Mouse (Mus musculus): ENCODE measurements around the gene 1700001J03Rik. TPM values are rescaled to one million over a fixed set of nuclear protein-coding genes. Genes with fewer than 3 reads are reported as not detected.
"Not testable (repeated sequence)": the region's sequence is repeated elsewhere in the genome, so short reads cannot be mapped to it uniquely, and the experiment has no call there.

1700001J03Rik gene
- total RNA-seq, 2 experiments from 2014 or later, result not detected

- DNase-seq, result no peak
These were observed 3.0 kb upstream of the 1700001J03Rik start for GRCm38 (mm10) chr5:146188144-146188543.

- DNase-seq, result peak; percentile 51 to 75
These were observed 2.3 kb upstream of the 1700001J03Rik start for GRCm38 (mm10) chr5:146187441-146187840.

GRCm38 (mm10) chr5:146172744-146173143, 12.4 kb downstream of the 1700001J03Rik start:
- DNase-seq, result peak in 1 of 2 experiments; percentile 19

- DNase-seq, result not testable (repeated sequence)
These were observed 14.5 kb downstream of the 1700001J03Rik start, which contains the start of gene Gm6309 for GRCm38 (mm10) chr5:146170621-146171020. Gene Gm6309, minus strand, starts transcription at chr5:146170721.

GRCm38 (mm10) chr5:146160439-146160838, 24.7 kb downstream of the 1700001J03Rik start, which contains the start of gene Gm5565:
Gene Gm5565, minus strand, starts transcription at chr5:146160539.
- not testable (repeated sequence) for DNase-seq

- DNase-seq, result not testable (repeated sequence)
These were observed 26.8 kb downstream of the 1700001J03Rik start for GRCm38 (mm10) chr5:146158326-146158725.

GRCm38 (mm10) chr5:146150454-146150853, 34.6 kb downstream of the 1700001J03Rik start:
- no peak for DNase-seq

GRCm38 (mm10) chr5:146147903-146148302, 37.2 kb downstream of the 1700001J03Rik start:
- DNase-seq, result no peak

Other genes with a start within 250 kb of the 1700001J03Rik start
- not detected for gene Cyp3a25, start 175.7 kb downstream of the 1700001J03Rik start, total RNA-seq (2021)
- not detected for gene Cyp3a59, start 106.0 kb downstream of the 1700001J03Rik start, total RNA-seq (2021)
- gene Gm5565, start 24.8 kb downstream of the 1700001J03Rik start, total RNA-seq (2021), result not detected
- gene Gm6309, start 14.6 kb downstream of the 1700001J03Rik start, total RNA-seq (2021), result not detected
- 10 to 100 TPM; 43.3 to 44.1 TPM for gene Rnf6, start 36.3 kb upstream of the 1700001J03Rik start, total RNA-seq (2021)
- 10 to 100 TPM; 17.4 to 19.4 TPM for gene Cdk8, start 45.9 kb upstream of the 1700001J03Rik start, total RNA-seq (2021)
- gene Wasf3, start 199.7 kb upstream of the 1700001J03Rik start, total RNA-seq (2021), result under 1 TPM; 0.40 to 0.49 TPM